Mouse (Mus musculus) adrenal gland (tissue): ENCODE data around the gene Mrpl46.

ENCODE experiments used
- intact Hi-C: fragments of 180-260 bp; cut with DNase I; formaldehyde crosslinking; loops from one replicate; pipeline ENCODE4 v1.15.1; 2025

Gene Mrpl46

GRCm38 (mm10) chr7:78770936-78771335 is 12.4 kb downstream of the Mrpl46 start:
- intact Hi-C loops: no loop called here

- intact Hi-C loops: loop anchor here (5.0 to 10.0 kb wide), 3 partner anchors 114 to 202 kb away; no protein-coding TSS in a partner anchor
These were observed 14.2 kb downstream of the Mrpl46 start for GRCm38 (mm10) chr7:78769075-78769652.

DNA sequence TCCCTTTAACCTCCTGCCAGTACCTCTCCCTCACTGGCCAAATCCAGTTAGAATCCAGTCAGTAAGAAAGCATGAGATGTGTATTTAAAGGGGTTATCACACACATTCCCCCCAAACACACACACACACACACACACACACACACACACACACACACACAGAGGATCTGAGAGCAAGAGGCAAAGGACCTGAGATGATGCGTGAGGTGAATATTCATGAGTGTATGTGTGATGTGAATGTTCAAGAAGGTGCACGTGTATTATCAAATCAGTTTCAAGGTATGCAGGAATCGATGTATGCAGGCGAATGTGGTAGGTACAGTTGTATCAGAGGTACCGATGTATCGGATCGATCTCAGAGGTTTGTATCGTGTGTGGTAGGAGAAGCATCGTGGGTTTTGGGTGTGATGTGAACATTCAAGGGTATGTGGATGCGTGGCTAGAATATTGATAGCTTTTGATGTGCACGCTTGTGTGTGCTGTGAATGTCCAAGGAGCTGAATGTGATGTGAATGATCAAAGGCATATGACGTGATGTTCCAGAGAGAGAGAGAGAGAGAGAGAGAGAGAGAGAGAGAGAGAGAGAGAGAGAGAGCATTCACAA is 15.3 kb downstream of the Mrpl46 start:
- intact Hi-C loops: loop anchor here (5.0 to 10.0 kb wide), 3 partner anchors 113 to 201 kb away; no protein-coding TSS in a partner anchor

GRCm38 (mm10) chr7:78766019-78766683 is 17.2 kb downstream of the Mrpl46 start:
- intact Hi-C loops: loop anchor here (5.0 to 10.0 kb wide), 3 partner anchors 111 to 199 kb away; no protein-coding TSS in a partner anchor

GRCm38 (mm10) chr7:78765215-78765631 is 18.1 kb downstream of the Mrpl46 start:
- intact Hi-C loops: loop anchor here (5.0 to 10.0 kb wide), 3 partner anchors 110 to 198 kb away; no protein-coding TSS in a partner anchor

DNA sequence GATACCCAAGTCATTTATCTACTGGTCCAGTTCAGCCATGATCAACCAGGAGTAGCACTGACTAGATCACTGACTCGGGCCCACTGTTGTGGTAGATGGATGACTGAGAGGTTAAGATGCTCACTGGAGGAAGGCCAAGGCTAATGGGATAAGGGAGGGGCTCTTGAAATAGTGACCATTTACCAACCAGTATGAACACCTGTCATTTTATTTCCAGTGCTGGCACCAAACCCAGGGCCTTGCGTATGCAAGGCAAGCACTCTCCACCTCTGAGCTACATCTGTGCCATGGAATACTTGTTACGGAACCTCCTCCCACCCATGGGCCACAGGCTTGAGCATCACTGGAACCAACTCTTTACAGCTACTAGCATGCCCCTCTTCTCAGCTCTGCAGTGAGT is 19.5 kb downstream of the Mrpl46 start:
- intact Hi-C loops: loop anchor here (10.0 kb wide), 1 partner anchor 109 kb away; no protein-coding TSS in a partner anchor

DNA sequence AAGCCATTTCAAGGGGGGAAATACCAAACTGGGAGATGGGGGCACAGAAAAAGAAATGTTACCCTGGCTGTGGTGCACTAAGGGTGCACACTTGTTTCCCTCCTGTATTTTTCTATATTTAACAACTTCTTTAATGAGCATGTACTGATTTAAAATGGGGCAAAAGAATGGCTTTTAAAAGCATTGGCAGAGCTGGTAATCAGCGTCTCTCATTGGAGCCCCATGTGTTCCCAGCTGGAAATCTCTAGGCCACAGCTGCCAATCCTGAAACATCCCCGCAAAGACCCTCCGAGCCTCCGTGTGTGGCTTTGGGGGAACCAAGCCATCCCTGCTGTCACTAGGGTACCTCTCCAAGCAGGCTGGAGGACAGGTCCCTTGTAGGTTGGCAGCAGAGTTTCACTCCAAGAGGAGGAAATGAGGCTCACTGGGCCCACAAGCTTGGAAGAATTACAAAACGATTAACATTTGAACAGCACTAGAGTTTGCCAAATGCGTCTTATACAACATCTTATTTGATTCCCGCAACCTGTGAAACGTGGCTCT is 28.8 kb downstream of the Mrpl46 start:
- intact Hi-C loops: no loop called here

DNA sequence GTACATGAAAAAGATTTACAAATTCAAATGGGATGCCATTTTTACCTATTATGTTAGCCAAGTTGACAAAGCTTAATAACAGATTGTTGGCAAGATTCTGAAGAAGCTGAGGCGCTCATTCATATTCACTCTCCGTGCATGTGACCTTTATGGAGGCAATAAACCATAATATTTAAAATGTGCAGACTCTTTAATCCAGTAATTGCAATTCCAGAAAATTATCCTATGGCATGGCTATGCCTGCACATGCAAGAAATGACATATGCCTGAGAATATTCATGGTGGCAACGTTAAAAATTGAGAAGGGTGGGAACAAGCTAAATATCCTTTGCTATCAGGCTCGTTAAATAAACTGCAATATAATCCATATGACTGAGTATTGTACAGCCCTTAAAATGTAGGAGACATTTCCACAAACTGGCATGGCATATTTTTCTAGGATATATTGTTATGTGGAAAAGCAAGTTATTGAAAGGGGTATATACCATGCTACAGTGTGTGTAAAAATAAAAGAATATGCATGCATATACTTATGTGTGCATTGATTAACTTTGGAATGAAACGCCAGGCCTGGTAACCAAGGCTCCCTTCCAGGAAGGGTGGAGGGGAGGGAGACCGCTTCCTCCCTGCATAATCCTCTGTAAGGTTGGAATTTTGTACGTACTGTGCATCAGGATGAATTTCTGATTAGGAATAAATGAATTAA is 29.4 kb downstream of the Mrpl46 start:
- intact Hi-C loops: no loop called here

- intact Hi-C loops: no loop called here
These were observed 30.4 kb downstream of the Mrpl46 start for GRCm38 (mm10) chr7:78752961-78753360.

- intact Hi-C loops: no loop called here
These were observed 39.5 kb downstream of the Mrpl46 start for GRCm38 (mm10) chr7:78743731-78744385.

- intact Hi-C loops: no loop called here
These were observed 43.9 kb downstream of the Mrpl46 start for GRCm38 (mm10) chr7:78739351-78740000.

DNA sequence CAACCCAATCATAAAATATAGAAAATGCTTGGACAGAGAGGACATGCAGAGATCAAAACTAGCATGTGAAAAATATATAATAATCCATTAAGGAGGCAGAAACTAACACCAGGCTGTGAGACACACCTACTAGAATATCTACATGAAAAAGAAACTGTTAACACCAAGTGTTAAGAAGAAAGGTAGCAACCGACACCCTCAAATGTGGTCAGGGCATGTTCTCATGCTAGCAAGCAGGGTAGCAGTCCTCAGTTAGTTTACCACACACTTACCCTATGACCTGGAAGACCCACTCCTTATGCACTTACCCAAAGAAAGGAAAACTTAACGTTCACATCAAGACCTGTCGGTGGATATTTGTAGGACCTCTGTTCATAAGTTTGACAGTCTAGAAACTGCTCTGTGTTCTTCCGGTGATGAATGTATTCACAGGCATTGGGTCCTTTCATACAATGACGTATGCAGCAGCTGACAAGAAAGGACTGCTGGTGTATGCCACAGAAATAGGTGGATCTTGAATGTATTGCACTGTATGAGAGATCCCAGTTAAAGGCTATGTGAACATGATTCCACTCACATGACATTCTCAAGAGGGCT is 45.6 kb downstream of the Mrpl46 start, which contains the start of gene Ntrk3:
TSS of gene Ntrk3 (minus strand) at position 399 of the 597 bp plus-strand sequence.
- intact Hi-C loops: no loop called here

DNA sequence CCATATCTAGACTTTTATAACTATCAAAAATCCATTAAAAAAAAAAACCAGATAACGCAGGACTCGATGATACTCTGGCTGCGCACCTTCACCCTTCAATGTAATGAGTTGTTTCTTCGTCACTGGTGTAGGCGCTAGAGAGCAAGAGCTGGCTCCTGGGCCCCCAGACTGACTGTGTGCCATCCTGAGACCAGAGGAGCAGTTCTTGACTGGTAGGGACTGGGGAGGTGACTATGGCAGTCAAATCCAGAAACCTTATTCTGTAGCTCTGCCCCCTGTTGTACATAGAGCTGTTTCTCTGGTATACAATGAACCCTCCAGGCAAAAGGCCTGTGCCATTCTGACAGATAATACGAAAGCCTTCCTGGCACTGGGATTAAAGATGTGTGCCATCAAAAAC is 46.1 kb downstream of the Mrpl46 start:
- intact Hi-C loops: no loop called here

DNA sequence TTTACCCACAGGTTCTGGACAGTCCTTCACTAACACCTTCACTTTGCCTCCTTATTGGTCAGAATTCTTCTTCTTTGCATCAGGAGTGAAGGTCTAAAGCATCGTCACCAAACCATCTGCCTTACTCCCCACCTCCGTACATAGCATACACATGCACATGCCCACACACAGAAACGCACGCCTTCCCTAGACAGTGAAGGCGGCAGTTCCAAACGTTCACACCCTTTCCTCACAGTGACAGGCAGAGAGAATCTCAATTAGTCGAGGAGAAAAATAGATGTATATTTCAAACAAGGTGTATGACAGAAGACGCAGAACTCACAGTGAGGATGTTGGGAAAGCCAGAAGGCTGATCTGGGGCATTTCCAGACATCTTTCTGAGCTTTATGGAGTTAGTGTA is 51.9 kb downstream of the Mrpl46 start:
- intact Hi-C loops: no loop called here
